Mouse (Mus musculus) liver, adult 2 months (tissue): ENCODE measurements around the gene Calm1.

ENCODE experiments used
- CTCF ChIP-seq: fragments of 200-500 bp; IDR thresholded peaks from 2 replicates; pipeline ENCODE4 v1.5.1; 2011; ENCODE audit warnings: low read depth, low read length, control low read depth
- POLR2A ChIP-seq: fragments of 200-500 bp; IDR thresholded peaks from 2 replicates; pipeline ENCODE4 v1.6.1; 2011; ENCODE audit warnings: low read length, control low read depth; ENCODE audit not compliant: insufficient read depth; ENCODE audit errors: extremely low read depth

DNA sequence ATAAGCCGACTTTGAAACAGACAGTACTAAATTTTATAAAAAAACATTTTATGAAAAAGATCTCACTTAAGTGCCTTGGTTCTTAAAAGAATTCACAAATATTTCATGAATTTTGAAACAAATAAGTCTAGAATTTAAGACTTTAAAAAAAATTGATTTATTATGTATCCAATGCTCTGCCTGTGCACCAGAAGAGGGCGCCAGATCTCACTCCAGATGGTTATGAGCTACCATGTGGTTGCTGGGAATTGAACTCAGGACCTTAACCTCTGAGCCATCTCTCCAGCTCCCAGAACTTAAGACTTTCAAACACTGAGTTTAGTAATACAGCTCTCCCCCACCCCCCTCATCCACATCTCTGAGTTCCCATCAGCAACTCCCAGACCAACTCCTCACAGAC lies 16.6 kb upstream of the Calm1 start:
- TF ChIP-seq CTCF (no peak; the same call in 1 of the 2 replicates), POLR2A (no peak)
